Mouse (Mus musculus) MEL (cell line): ENCODE results near the gene Mrpl49.

Experiments used
- CHD2 ChIP-seq: IDR thresholded peaks from 2 replicates; pipeline ENCODE4 v1.6.1; 2011; ENCODE audit warnings: low read length, improper control_type of control experiment
- CTCF ChIP-seq, 3 experiments: IDR thresholded peaks in 2 of 3; conservative IDR thresholded peaks in 1 of 3; 2 replicates each; pipeline ENCODE4 v1.5.1; 2011 to 2012; ENCODE audit warnings: low read length in 3 of 3, low read depth in 2 of 3, mild to moderate bottlenecking in 2 of 3, improper control_type of control experiment in 1 of 3, inconsistent platforms in 1 of 3, mixed read lengths in 1 of 3, moderate library complexity in 1 of 3; ENCODE audit not compliant: control insufficient read depth in 1 of 3, insufficient read depth in 1 of 3, poor library complexity in 1 of 3, severe bottlenecking in 1 of 3
- E2F4 ChIP-seq: IDR thresholded peaks from 2 replicates; pipeline ENCODE4 v1.6.1; 2011; ENCODE audit warnings: low read depth, low read length, improper control_type of control experiment, borderline replicate concordance
- EP300 ChIP-seq, 2 experiments: IDR thresholded peaks; 2 replicates each; pipeline ENCODE4 v1.6.1; 2011; ENCODE audit warnings: improper control_type of control experiment in 2 of 2, low read length in 2 of 2, low read depth in 1 of 2, mild to moderate bottlenecking in 1 of 2
- GATA1 ChIP-seq: IDR thresholded peaks from 2 replicates; pipeline ENCODE4 v1.6.1; 2011; ENCODE audit warnings: low read depth, low read length, improper control_type of control experiment
- HCFC1 ChIP-seq: IDR thresholded peaks from 2 replicates; pipeline ENCODE4 v1.6.1; 2012; ENCODE audit warnings: low read depth, mild to moderate bottlenecking, inconsistent platforms, low read length, improper control_type of control experiment, moderate library complexity
- NRF1 ChIP-seq: IDR thresholded peaks from 2 replicates; pipeline ENCODE4 v1.6.1; 2014; ENCODE audit warnings: low read depth, mild to moderate bottlenecking, inconsistent platforms, low read length, improper control_type of control experiment, moderate library complexity; ENCODE audit not compliant: poor library complexity, insufficient read depth, severe bottlenecking
- POLR2A ChIP-seq, 2 experiments: IDR thresholded peaks; 2 replicates each; pipeline ENCODE4 v1.6.1; 2011 to 2012; ENCODE audit warnings: low read length in 2 of 2, mild to moderate bottlenecking in 2 of 2, control low read depth in 1 of 2, improper control_type of control experiment in 1 of 2, low read depth in 1 of 2, moderate library complexity in 1 of 2; ENCODE audit not compliant: control insufficient read depth in 1 of 2, insufficient read depth in 1 of 2, poor library complexity in 1 of 2
- POLR2AphosphoS5 ChIP-seq: IDR thresholded peaks from 2 replicates; pipeline ENCODE4 v1.6.1; 2012; ENCODE audit warnings: low read depth, borderline replicate concordance, mild to moderate bottlenecking, inconsistent platforms, low read length, moderate library complexity, mixed read lengths
- RCOR1 ChIP-seq: IDR thresholded peaks from 2 replicates; pipeline ENCODE4 v1.6.1; 2012; ENCODE audit warnings: low read depth, mild to moderate bottlenecking, inconsistent platforms, low read length, improper control_type of control experiment
- SMC3 ChIP-seq: IDR thresholded peaks from 2 replicates; pipeline ENCODE4 v1.6.1; 2011; ENCODE audit warnings: low read depth, low read length, improper control_type of control experiment
- USF1 ChIP-seq: IDR thresholded peaks from 2 replicates; pipeline ENCODE4 v1.6.1; 2014; ENCODE audit warnings: low read depth, mild to moderate bottlenecking, inconsistent platforms, low read length, improper control_type of control experiment, moderate library complexity
- ZC3H11A ChIP-seq: IDR thresholded peaks from 2 replicates; pipeline ENCODE4 v1.6.1; 2012; ENCODE audit warnings: low read depth, mild to moderate bottlenecking, inconsistent platforms, low read length, improper control_type of control experiment

GRCm38 (mm10) chr19:6005541-6005940, 52.0 kb downstream of the Mrpl49 start:
- TF ChIP-seq USF1 (no peak), POLR2A (IDR thresholded peaks at IDR 0.05; ENCODE audit: control insufficient read depth in 1 of 2, insufficient read depth in 1 of 2, low read depth in 1 of 2, low read length in 2 of 2, poor library complexity in 1 of 2) (no peak), SMC3 (no peak), GATA1 (no peak), CTCF (IDR thresholded peaks at IDR 0.05 in 2 of 3, conservative IDR thresholded peaks at IDR 0.05 in 1 of 3; ENCODE audit: control insufficient read depth in 1 of 3, insufficient read depth in 1 of 3, low read depth in 2 of 3, low read length in 3 of 3, poor library complexity in 1 of 3, severe bottlenecking in 1 of 3) (no peak), HCFC1 (no peak), CHD2 (no peak), E2F4 (no peak), NRF1 (no peak), EP300 (IDR thresholded peaks at IDR 0.05; ENCODE audit: low read depth in 1 of 2, low read length in 2 of 2) (no peak), POLR2AphosphoS5 (no peak), RCOR1 (no peak), ZC3H11A (no peak)
